Mouse (Mus musculus) bone marrow macrophage, adult 2 months (primary cell): Measurements from ENCODE around the gene Rps6kb2.

Source experiments
- CTCF ChIP-seq: IDR thresholded peaks from 2 replicates; pipeline ENCODE4 v1.5.1; 2012; ENCODE audit warnings: low read depth, mild to moderate bottlenecking, low read length, moderate library complexity
- POLR2A ChIP-seq: IDR thresholded peaks from 2 replicates; pipeline ENCODE4 v1.6.1; 2012; ENCODE audit warnings: mild to moderate bottlenecking, low read depth, low read length, borderline replicate concordance

GRCm38 (mm10) chr19:4150567-4151487 is 12.3 kb downstream of the Rps6kb2 start:
- no peak for TF ChIP-seq CTCF
- no peak for TF ChIP-seq POLR2A
